Mouse (Mus musculus): ENCODE results near the gene Metrn. TPM values are rescaled to one million over a fixed set of nuclear protein-coding genes. Genes with fewer than 3 reads are reported as not detected.

The Metrn gene
- polyA plus RNA-seq, 1 experiment from 2014 or later = 11.9 TPM

- no peak for DNase-seq
- peak overlapping the region; percentile 84 for H3K9ac ChIP-seq (replicated peaks)
- H3K4me2 ChIP-seq (ENCODE audit: low read depth, low read length) = peak overlapping the region; percentile 99
- ATAC-seq = no peak
- TF ChIP-seq CTCF (IDR thresholded peaks at IDR 0.05; ENCODE audit: low read depth) (no peak), EP300 (IDR thresholded peaks at IDR 0.05; ENCODE audit: low read depth) (no peak)
- H3K4me3 ChIP-seq (ENCODE audit: low read depth, low read length) = peak overlapping the region; percentile 75
- peak overlapping the region; percentile 99 for H3K27ac ChIP-seq (ENCODE audit: low read depth)
- peaks cover 62% of the 10 kb centered on the region for H3K4me1 ChIP-seq (ENCODE audit: insufficient read depth)
- no peaks in the 10 kb centered on the region for H3K9me3 ChIP-seq (ENCODE audit: low read length)
- no peaks in the 10 kb centered on the region for H3K27me3 ChIP-seq (ENCODE audit: insufficient read depth, low read length)
- 48% methylated on average over 21 of the region's 21 CpGs for WGBS (ENCODE audit: insufficient replicate concordance)
- peaks cover 27% of the 10 kb centered on the region for H3K36me3 ChIP-seq (replicated peaks; ENCODE audit: insufficient read depth, low read length)
Observed at GRCm38 (mm10) chr17:25831451-25832281, 34.7 kb upstream of the Metrn start.

GRCm38 (mm10) chr17:25830806-25831431 is 34.0 kb upstream of the Metrn start:
- TF ChIP-seq CTCF (IDR thresholded peaks at IDR 0.05; ENCODE audit: low read depth) = no peak
- TF ChIP-seq EP300 (IDR thresholded peaks at IDR 0.05; ENCODE audit: low read depth) = no peak
- ATAC-seq = no peak
- H3K9ac ChIP-seq (replicated peaks) = peak overlapping the region; percentile 34; the same call in 1 of the 2 replicates
- H3K4me3 ChIP-seq (ENCODE audit: low read depth, low read length) = peak overlapping the region; percentile 75
- peaks cover 31% of the 10 kb centered on the region for H3K36me3 ChIP-seq (replicated peaks; ENCODE audit: insufficient read depth, low read length)
- DNase-seq = no peak
- H3K27me3 ChIP-seq (ENCODE audit: insufficient read depth, low read length) = no peaks in the 10 kb centered on the region
- peaks cover 55% of the 10 kb centered on the region for H3K4me1 ChIP-seq (ENCODE audit: insufficient read depth)
- H3K27ac ChIP-seq (ENCODE audit: low read depth) = no peak overlapping the region
- H3K4me2 ChIP-seq (ENCODE audit: low read depth, low read length) = peak overlapping the region; percentile 99
- no peaks in the 10 kb centered on the region for H3K9me3 ChIP-seq (ENCODE audit: low read length)
- 80% methylated on average over 14 of the region's 14 CpGs for whole genome bisulfite sequencing (ENCODE audit: insufficient replicate concordance)

GRCm38 (mm10) chr17:25830200-25830753 is 33.3 kb upstream of the Metrn start:
- Histone ChIP-seq H3K27ac (ENCODE audit: low read depth) (no peak overlapping the region), H3K9ac (replicated peaks) (peak overlapping the region; percentile 34), H3K4me2 (ENCODE audit: low read depth, low read length) (peak overlapping the region; percentile 78; the same call in 1 of the 2 replicates), H3K9me3 (ENCODE audit: low read length) (no peaks in the 10 kb centered on the region), H3K27me3 (ENCODE audit: insufficient read depth, low read length) (no peaks in the 10 kb centered on the region), H3K36me3 (replicated peaks; ENCODE audit: insufficient read depth, low read length) (peaks cover 31% of the 10 kb centered on the region), H3K4me1 (ENCODE audit: insufficient read depth) (peaks cover 52% of the 10 kb centered on the region), H3K4me3 (ENCODE audit: low read depth, low read length) (no peak overlapping the region)
- ATAC-seq (no peak), DNase-seq (no peak)
- 72% methylated on average over 4 of the region's 4 CpGs for WGBS (ENCODE audit: insufficient replicate concordance)
- TF ChIP-seq CTCF (IDR thresholded peaks at IDR 0.05; ENCODE audit: low read depth) (no peak), EP300 (IDR thresholded peaks at IDR 0.05; ENCODE audit: low read depth) (no peak)

GRCm38 (mm10) chr17:25829558-25830017 is 32.7 kb upstream of the Metrn start:
- no peaks in the 10 kb centered on the region for H3K9me3 ChIP-seq (ENCODE audit: low read length)
- H3K4me3 ChIP-seq (ENCODE audit: low read depth, low read length) = peak overlapping the region; percentile 56
- DNase-seq = no peak
- no peak for TF ChIP-seq EP300 (IDR thresholded peaks at IDR 0.05; ENCODE audit: low read depth)
- TF ChIP-seq CTCF (IDR thresholded peaks at IDR 0.05; ENCODE audit: low read depth) = no peak
- peaks cover 31% of the 10 kb centered on the region for H3K36me3 ChIP-seq (replicated peaks; ENCODE audit: insufficient read depth, low read length)
- H3K9ac ChIP-seq (replicated peaks) = peak overlapping the region; percentile 63
- 39% methylated on average over 8 of the region's 8 CpGs for WGBS (ENCODE audit: insufficient replicate concordance)
- H3K27ac ChIP-seq (ENCODE audit: low read depth) = peak overlapping the region; percentile 67
- no peaks in the 10 kb centered on the region for H3K27me3 ChIP-seq (ENCODE audit: insufficient read depth, low read length)
- H3K4me2 ChIP-seq (ENCODE audit: low read depth, low read length) = peak overlapping the region; percentile 78
- H3K4me1 ChIP-seq (ENCODE audit: insufficient read depth) = peaks cover 50% of the 10 kb centered on the region
- no peak for ATAC-seq

DNA sequence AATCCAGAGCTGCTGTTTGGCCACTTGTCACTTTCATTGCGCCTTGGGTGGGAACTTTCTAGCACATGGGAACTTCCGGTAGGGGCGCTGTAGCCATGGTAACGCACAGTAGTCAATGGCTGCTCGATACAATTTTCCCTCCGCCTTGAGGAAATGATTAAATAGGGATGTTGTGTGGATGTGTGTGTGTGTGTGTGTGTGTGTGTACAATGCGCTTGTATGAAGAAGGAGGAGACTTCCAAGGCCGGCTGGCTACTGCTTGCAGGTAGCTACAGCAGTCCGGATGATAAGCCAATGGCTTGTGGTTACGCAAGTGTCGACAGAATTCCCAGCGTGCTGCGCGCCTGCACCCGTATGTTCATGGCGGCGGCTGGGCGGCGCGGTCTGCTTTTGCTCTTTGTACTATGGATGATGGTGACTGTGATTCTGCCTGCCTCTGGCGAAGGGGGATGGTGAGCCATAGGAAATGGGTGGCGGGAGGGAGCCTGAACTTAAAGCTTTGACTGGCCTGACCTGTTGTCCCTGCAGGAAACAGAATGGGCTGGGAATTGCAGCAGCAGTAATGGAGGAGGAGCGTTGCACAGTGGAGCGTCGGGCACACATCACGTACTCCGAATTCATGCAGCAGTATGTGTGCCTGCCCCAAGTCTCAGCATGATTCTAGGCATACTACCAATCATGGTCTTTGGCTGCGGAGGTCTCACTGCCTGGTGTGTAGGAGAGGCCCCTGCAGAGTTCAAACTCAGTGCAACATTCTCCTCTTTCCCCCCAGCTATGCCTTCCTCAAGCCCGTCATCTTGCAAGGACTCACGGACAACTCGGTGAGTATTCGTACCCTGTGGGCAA is 32.0 kb upstream of the Metrn start, which contains the start of gene Jmjd8:
TSS of gene Jmjd8 (plus strand) at position 156 of the 846 bp plus-strand sequence.
- TF ChIP-seq CTCF (IDR thresholded peaks at IDR 0.05; ENCODE audit: low read depth) = peak; percentile 59
- no peak for TF ChIP-seq EP300 (IDR thresholded peaks at IDR 0.05; ENCODE audit: low read depth)
- H3K27me3 ChIP-seq (ENCODE audit: insufficient read depth, low read length) = no peaks in the 10 kb centered on the region
- H3K9me3 ChIP-seq (ENCODE audit: low read length) = no peaks in the 10 kb centered on the region
- peak within 1 kb of the TSS; percentile 63 for H3K9ac ChIP-seq (replicated peaks)
- H3K27ac ChIP-seq (ENCODE audit: low read depth) = peak within 1 kb of the TSS; percentile 67
- H3K4me1 ChIP-seq (ENCODE audit: insufficient read depth) = peaks cover 50% of the 10 kb centered on the region
- H3K4me3 ChIP-seq (ENCODE audit: low read depth, low read length) = peak within 1 kb of the TSS; percentile 56
- peak; percentile 83 for DNase-seq
- WGBS (ENCODE audit: insufficient replicate concordance) = 1% methylated on average over 32 of the region's 32 CpGs
- peak within 1 kb of the TSS; percentile 78 for H3K4me2 ChIP-seq (ENCODE audit: low read depth, low read length)
- ATAC-seq = peak; percentile 31
- H3K36me3 ChIP-seq (replicated peaks; ENCODE audit: insufficient read depth, low read length) = peaks cover 31% of the 10 kb centered on the region
